Mouse (Mus musculus) intestine, embryonic 14.5 days (tissue): ENCODE measurements around the gene Mrgprf. TPM values are rescaled to one million over a fixed set of nuclear protein-coding genes. Genes with fewer than 3 reads are reported as not detected.

ENCODE experiments used
- ATAC-seq: fragments of 200-750 bp; cut with Nextera tagmentation; replicated peaks from 2 replicates; pipeline ENCODE4 v1.8.0; 2017; ENCODE audit warnings: low read depth, moderate number of reproducible peaks, moderate TSS enrichment, moderate library complexity; ENCODE audit not compliant: low FRiP score, low TSS enrichment
- DNase-seq: peaks from one replicate; pipeline ENCODE4 v3.0.0-alpha.2; 2018; ENCODE audit warnings: low spot score
- H3K27ac ChIP-seq: fragments of 300-500 bp; sonication (generic); 2 replicates; pipeline ENCODE4 v1.5.1; 2014; ENCODE audit warnings: low read depth, mild to moderate bottlenecking, control low read depth
- H3K27me3 ChIP-seq: fragments of 300-500 bp; sonication (generic); replicated peaks from 2 replicates; pipeline ENCODE4 v1.6.1; 2014; ENCODE audit warnings: low read length, control low read depth; ENCODE audit not compliant: control insufficient read depth, insufficient read depth
- H3K36me3 ChIP-seq: fragments of 300-500 bp; sonication (generic); 2 replicates; pipeline ENCODE4 v1.6.1; 2014; ENCODE audit warnings: low read length, control low read depth; ENCODE audit not compliant: control insufficient read depth, insufficient read depth
- H3K4me1 ChIP-seq: fragments of 300-500 bp; sonication (generic); replicated peaks from 2 replicates; pipeline ENCODE4 v1.6.1; 2014; ENCODE audit warnings: low read length, control low read depth, mixed read lengths; ENCODE audit not compliant: control insufficient read depth, insufficient read depth
- H3K4me2 ChIP-seq: fragments of 300-500 bp; sonication (generic); 2 replicates; pipeline ENCODE4 v1.6.1; 2014; ENCODE audit warnings: low read length
- H3K4me3 ChIP-seq: fragments of 300-500 bp; sonication (generic); 2 replicates; pipeline ENCODE4 v1.5.1; 2014; ENCODE audit warnings: low read depth, low read length, control low read depth, mixed read lengths
- H3K9ac ChIP-seq: fragments of 300-500 bp; sonication (generic); 2 replicates; pipeline ENCODE4 v1.6.1; 2014; ENCODE audit warnings: mild to moderate bottlenecking, low read length
- H3K9me3 ChIP-seq: fragments of 300-500 bp; sonication (generic); 2 replicates; pipeline ENCODE4 v1.6.1; 2016; ENCODE audit warnings: low read length, control low read depth; ENCODE audit not compliant: control insufficient read depth
- WGBS: fragments of 180-500 bp; shearing (Covaris S2); extraction: QIAGEN DNeasy Blood & Tissue Kit; methylation state at CpG from one replicate; pipeline ENCODE4 v1.1.7; 2014; 5-methylcytosine and 5-hydroxymethylcytosine counted together
- polyA plus RNA-seq: library from polyadenylated mRNA; unstranded; fragments of >200 nt; fragmentation: Nextera tagmentation; extraction: Ambion mirVana; gene quantifications from 2 replicates; pipeline ENCODE4 v1.2.1, GENCODE M21; 2014

Gene Mrgprf
- polyA plus RNA-seq, 1 experiment from 2014 or later: 1.1 TPM

DNA sequence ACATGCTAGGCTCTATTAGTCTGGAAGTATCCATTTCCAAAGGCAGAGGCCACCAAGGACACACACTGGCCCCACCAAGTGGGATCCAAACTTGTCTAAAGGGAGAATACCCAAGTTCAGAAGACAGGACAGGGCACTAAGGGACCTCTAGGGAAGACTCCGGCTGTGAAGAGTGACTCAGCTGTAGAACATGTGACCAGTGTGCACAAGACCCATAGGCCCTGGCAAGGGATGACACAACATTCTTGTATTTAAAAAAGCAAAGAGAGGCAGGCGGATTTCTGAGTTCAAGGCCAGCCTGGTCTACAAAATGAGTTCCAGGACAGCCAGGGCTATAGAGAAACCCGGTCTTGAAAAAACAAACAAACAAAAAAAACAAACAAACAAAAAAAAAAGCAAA lies 25.1 kb upstream of the Mrgprf start:
- DNase-seq (no peak), ATAC-seq (no peak)
- Histone ChIP-seq H3K27me3 (no peaks in the 10 kb centered on the region), H3K4me3 (no peak overlapping the region), H3K9ac (no peak overlapping the region), H3K36me3 (peaks cover 76% of the 10 kb centered on the region), H3K9me3 (no peaks in the 10 kb centered on the region), H3K4me1 (no peaks in the 10 kb centered on the region), H3K27ac (no peak overlapping the region), H3K4me2 (no peak overlapping the region)
- 79% methylated on average over 3 of the region's 3 CpGs for WGBS

GRCm38 (mm10) chr7:145281396-145281795 lies 19.2 kb upstream of the Mrgprf start:
- H3K9me3 ChIP-seq: no peaks in the 10 kb centered on the region
- 84% methylated on average over 4 of the region's 4 CpGs for WGBS
- no peak overlapping the region for H3K9ac ChIP-seq
- H3K27me3 ChIP-seq: no peaks in the 10 kb centered on the region
- H3K4me1 ChIP-seq: peaks cover 14% of the 10 kb centered on the region
- peaks cover 33% of the 10 kb centered on the region for H3K36me3 ChIP-seq
- no peak for DNase-seq
- ATAC-seq: no peak
- no peak overlapping the region for H3K4me3 ChIP-seq
- no peak overlapping the region for H3K27ac ChIP-seq
- H3K4me2 ChIP-seq: no peak overlapping the region

- H3K27me3 ChIP-seq: no peaks in the 10 kb centered on the region
- peaks cover 14% of the 10 kb centered on the region for H3K4me1 ChIP-seq
- 51% methylated on average over 4 of the region's 4 CpGs for WGBS
- H3K4me2 ChIP-seq: peak overlapping the region; percentile 70
- H3K36me3 ChIP-seq: peaks cover 21% of the 10 kb centered on the region
- ATAC-seq (0 out of 2 replicates have a peak, but pooled peaks have one; percentile 24), DNase-seq (no peak)
- H3K9me3 ChIP-seq: no peaks in the 10 kb centered on the region
- peak overlapping the region; percentile 56 for H3K4me3 ChIP-seq
- H3K9ac ChIP-seq: peak overlapping the region; percentile 51
- no peak overlapping the region for H3K27ac ChIP-seq
These were observed 17.6 kb upstream of the Mrgprf start for GRCm38 (mm10) chr7:145283041-145283440.

DNA sequence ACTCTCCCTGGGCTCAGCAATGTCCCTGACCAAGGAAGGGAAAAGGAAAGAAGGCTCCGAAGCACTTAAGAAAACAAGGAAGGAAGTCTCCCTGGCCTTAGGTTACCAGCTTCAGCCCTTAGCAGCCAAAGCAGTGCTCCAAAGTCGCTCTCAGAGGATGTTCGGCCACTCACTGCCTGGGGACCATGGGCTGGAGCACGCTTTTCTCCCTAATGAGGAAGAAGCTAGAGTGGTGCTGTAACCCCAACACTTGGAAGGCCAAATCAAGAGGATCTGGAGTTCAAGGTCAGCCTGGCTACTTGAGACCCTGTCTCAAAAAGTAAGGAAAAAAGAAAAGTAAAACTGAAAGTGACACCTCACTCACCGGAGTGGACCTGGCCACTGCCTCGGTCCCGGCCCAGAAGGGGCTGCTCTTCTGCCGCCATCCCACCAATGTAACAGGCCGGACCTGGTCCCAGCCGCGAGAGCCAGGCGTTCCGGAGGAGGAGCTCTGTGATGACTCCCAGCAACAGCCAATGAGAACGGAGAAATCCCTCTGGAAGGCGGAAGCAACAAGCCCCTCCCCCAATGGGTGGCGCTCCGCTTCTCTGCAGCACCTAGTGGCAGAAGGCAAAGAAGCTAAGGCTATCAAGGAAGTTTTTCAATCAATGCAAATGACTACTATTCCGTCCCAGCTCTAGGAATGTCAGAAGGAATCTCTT lies 17.0 kb upstream of the Mrgprf start, which contains the start of gene Tpcn2:
TSS of gene Tpcn2 (minus strand) at position 525 of the 701 bp plus-strand sequence.
- peak within 1 kb of the TSS; percentile 70 for H3K4me2 ChIP-seq
- no peak within 1 kb of the TSS for H3K27ac ChIP-seq
- peaks cover 15% of the 10 kb centered on the region for H3K36me3 ChIP-seq
- DNase-seq (peak; percentile 94), ATAC-seq (peak; percentile 93)
- no peaks in the 10 kb centered on the region for H3K27me3 ChIP-seq
- H3K9me3 ChIP-seq: no peaks in the 10 kb centered on the region
- peaks cover 14% of the 10 kb centered on the region for H3K4me1 ChIP-seq
- 3% methylated on average over 18 of the region's 18 CpGs for WGBS
- peak within 1 kb of the TSS; percentile 56 for H3K4me3 ChIP-seq
- peak within 1 kb of the TSS; percentile 51 for H3K9ac ChIP-seq

DNA sequence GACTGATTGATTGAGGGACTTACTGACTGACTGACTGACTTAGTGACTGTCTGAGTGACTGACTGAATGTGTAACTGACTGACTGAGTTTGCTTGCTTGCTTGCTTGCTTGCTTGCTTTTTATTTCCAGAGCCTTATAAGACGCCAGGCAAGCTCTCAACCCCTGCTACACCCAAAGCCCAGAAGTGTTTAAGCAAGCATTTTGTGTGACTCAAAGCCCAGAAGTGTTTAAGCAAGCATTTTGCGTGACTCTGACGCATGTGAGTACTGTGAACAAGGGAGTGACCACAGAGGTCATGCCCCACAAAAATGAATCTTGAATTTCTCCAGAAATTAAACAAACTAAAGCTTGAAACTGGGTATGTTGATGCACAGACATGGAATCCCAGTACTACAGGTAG lies 16.3 kb upstream of the Mrgprf start:
- peaks cover 14% of the 10 kb centered on the region for H3K4me1 ChIP-seq
- peaks cover 8% of the 10 kb centered on the region for H3K36me3 ChIP-seq
- H3K9me3 ChIP-seq: no peaks in the 10 kb centered on the region
- ATAC-seq (no peak), DNase-seq (no peak)
- no peaks in the 10 kb centered on the region for H3K27me3 ChIP-seq
- peak overlapping the region; percentile 70 for H3K4me2 ChIP-seq
- H3K27ac ChIP-seq: no peak overlapping the region
- no peak overlapping the region for H3K9ac ChIP-seq
- peak overlapping the region; percentile 56; the same call in 1 of the 2 replicates for H3K4me3 ChIP-seq
- WGBS: 52% methylated on average over 3 of the region's 3 CpGs

GRCm38 (mm10) chr7:145285476-145285875 lies 15.2 kb upstream of the Mrgprf start:
- Histone ChIP-seq H3K4me2 (no peak overlapping the region), H3K36me3 (no peaks in the 10 kb centered on the region), H3K9me3 (no peaks in the 10 kb centered on the region), H3K27me3 (no peaks in the 10 kb centered on the region), H3K9ac (no peak overlapping the region), H3K27ac (no peak overlapping the region), H3K4me3 (no peak overlapping the region), H3K4me1 (peaks cover 14% of the 10 kb centered on the region)
- ATAC-seq (no peak), DNase-seq (no peak)
- 83% methylated on average over 4 of the region's 4 CpGs for WGBS

DNA sequence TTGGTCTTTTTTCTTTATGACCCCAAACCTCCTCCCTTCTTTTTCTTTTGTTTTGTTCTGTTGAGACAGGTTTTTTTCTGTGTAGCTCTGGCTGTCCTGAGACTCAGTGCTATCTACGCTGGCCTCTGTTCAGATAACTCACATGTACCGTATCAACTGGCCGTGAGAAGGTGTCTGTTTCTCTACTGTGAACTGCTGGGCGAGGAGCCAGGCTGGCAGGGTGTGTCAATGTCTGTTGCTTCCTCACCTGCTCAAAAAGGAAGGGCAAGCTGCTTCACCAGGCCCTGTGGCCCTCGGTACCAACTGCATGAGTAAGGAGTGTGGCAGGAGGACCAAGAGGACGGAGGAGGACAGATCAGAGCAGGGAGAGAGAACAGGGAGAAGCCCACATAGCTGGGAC lies 13.2 kb upstream of the Mrgprf start:
- ATAC-seq (no peak), DNase-seq (no peak)
- Histone ChIP-seq H3K4me1 (peaks cover 9% of the 10 kb centered on the region), H3K27ac (no peak overlapping the region), H3K36me3 (no peaks in the 10 kb centered on the region), H3K4me3 (no peak overlapping the region), H3K9me3 (no peaks in the 10 kb centered on the region), H3K27me3 (no peaks in the 10 kb centered on the region), H3K9ac (no peak overlapping the region), H3K4me2 (no peak overlapping the region)
- WGBS: 67% methylated on average over 6 of the region's 6 CpGs

DNA sequence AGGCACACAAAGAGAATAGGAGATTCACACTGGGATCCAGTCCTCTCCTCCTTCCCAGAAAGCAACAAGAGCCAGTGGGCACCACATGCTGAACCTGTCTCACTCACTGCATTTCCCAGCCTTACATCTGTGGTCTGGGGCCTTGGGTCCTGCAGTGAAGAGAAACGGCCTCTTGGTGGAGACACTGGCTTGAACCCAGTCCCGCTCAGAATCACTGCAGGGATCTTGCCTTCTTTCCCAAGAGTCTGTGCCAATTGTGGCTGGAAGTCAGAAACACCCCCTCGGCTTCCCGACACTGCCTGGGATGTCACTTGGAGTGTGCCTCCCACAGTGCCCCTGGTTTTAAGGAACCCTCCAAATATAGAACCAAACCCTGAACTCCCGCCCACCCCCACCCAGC lies 11.3 kb upstream of the Mrgprf start:
- no peaks in the 10 kb centered on the region for H3K36me3 ChIP-seq
- no peak overlapping the region for H3K4me2 ChIP-seq
- no peak overlapping the region for H3K27ac ChIP-seq
- H3K9me3 ChIP-seq: no peaks in the 10 kb centered on the region
- no peaks in the 10 kb centered on the region for H3K27me3 ChIP-seq
- WGBS: 18% methylated on average over 5 of the region's 5 CpGs
- H3K9ac ChIP-seq: no peak overlapping the region
- H3K4me1 ChIP-seq: no peaks in the 10 kb centered on the region
- DNase-seq: no peak
- H3K4me3 ChIP-seq: no peak overlapping the region
- ATAC-seq: peak; percentile 69; the same call in 1 of the 2 replicates

- ATAC-seq: no peak
- H3K9ac ChIP-seq: no peak overlapping the region
- H3K27ac ChIP-seq: no peak overlapping the region
- no peaks in the 10 kb centered on the region for H3K9me3 ChIP-seq
- H3K4me3 ChIP-seq: no peak overlapping the region
- H3K4me2 ChIP-seq: no peak overlapping the region
- no peaks in the 10 kb centered on the region for H3K27me3 ChIP-seq
- no peaks in the 10 kb centered on the region for H3K4me1 ChIP-seq
- 97% methylated on average over 2 of the region's 2 CpGs for WGBS
- no peaks in the 10 kb centered on the region for H3K36me3 ChIP-seq
- no peak for DNase-seq
These were observed 8.8 kb upstream of the Mrgprf start for GRCm38 (mm10) chr7:145291847-145292246.
